18 mouse cellular contexts compared by ENCODE assay signal in genomic region chr1:185469551-185470021, GRCm38 (mm10). TPM values are rescaled to one million over a fixed set of nuclear protein-coding genes. Genes with fewer than 3 reads are reported as not detected.
A peak's percentile ranks its signal among the peaks of the same experiment; 100 is the strongest.
DNase-seq lines count a peak whose midpoint lies in the region; ATAC-seq and TF ChIP-seq lines count a peak whose summit lies in the region.
"Had no signal": no experiment of that assay in that cellular context is flagged by ENCODE, and none has a peak within 500 bp of the region (broad histone marks: within the 10 kb centered on the region; RNA-seq: fewer than 3 reads in every experiment).

No protein-coding gene starts in this region.

- H3K36me3 ChIP-seq in heart, embryonic 10.5 days: no peaks in the 10 kb centered on the region
- H3K36me3 ChIP-seq in heart, adult 2 months (ENCODE audit: control insufficient read depth, insufficient read depth, low read length): no peaks in the 10 kb centered on the region
- H3K36me3 ChIP-seq in MEL (ENCODE audit: control insufficient read depth in 1 of 2, insufficient read depth in 2 of 2, low read length in 2 of 2): peaks cover 2 to 39% of the 10 kb centered on the region in 2 experiments; a peak in 3 of 4 replicates
- no peaks in the 10 kb centered on the region for H3K36me3 ChIP-seq in intestine, embryonic 16.5 days (ENCODE audit: control insufficient read depth, insufficient read depth, low read length)
- H3K36me3 ChIP-seq in liver, embryonic 16.5 days (ENCODE audit: control insufficient read depth, insufficient read depth): peaks cover 27% of the 10 kb centered on the region
- H3K36me3 ChIP-seq: limb, embryonic 13.5 days had no signal

- no peaks in the 10 kb centered on the region for H3K79me2 ChIP-seq in heart, adult 2 months (replicated peaks; ENCODE audit: control insufficient read depth, insufficient read depth, low read length)
- H3K79me2 ChIP-seq in MEL (ENCODE audit: control insufficient read depth, insufficient read depth, low read length, poor library complexity): no peaks in the 10 kb centered on the region

- WGBS in heart, embryonic 10.5 days: 33% methylated on average over 8 of the region's 8 CpGs
- 45% methylated on average over 8 of the region's 8 CpGs for WGBS in heart, adult 2 months
- 65% methylated on average over 8 of the region's 8 CpGs for WGBS in intestine, embryonic 16.5 days
- WGBS in liver, embryonic 16.5 days (ENCODE audit: insufficient replicate concordance): 17% methylated on average over 8 of the region's 8 CpGs

- TF ChIP-seq RAD21 in MEL (IDR thresholded peaks at IDR 0.05; ENCODE audit: low read depth, low read length): no peak

- TF ChIP-seq POLR2A in heart, adult 2 months (IDR thresholded peaks at IDR 0.05; ENCODE audit: insufficient read depth, low read depth, low read length): no peak
- TF ChIP-seq POLR2A in MEL (IDR thresholded peaks at IDR 0.05; ENCODE audit: control insufficient read depth in 1 of 2, insufficient read depth in 1 of 2, low read depth in 1 of 2, low read length in 2 of 2, poor library complexity in 1 of 2): no peak

- peak; percentile 87 for ATAC-seq in intestine, embryonic 16.5 days
- ATAC-seq in liver, embryonic 16.5 days (ENCODE audit: low read depth): peak; percentile 73
- ATAC-seq: forebrain, embryonic 15.5 days; hindbrain, embryonic 16.5 days had no signal

- no peak for TF ChIP-seq CTCF in heart, adult 2 months (IDR thresholded peaks at IDR 0.05)
- no peak for TF ChIP-seq CTCF in MEL (IDR thresholded peaks at IDR 0.05 in 2 of 3, conservative IDR thresholded peaks at IDR 0.05 in 1 of 3; ENCODE audit: control insufficient read depth in 1 of 3, insufficient read depth in 1 of 3, low read depth in 2 of 3, low read length in 3 of 3, poor library complexity in 1 of 3, severe bottlenecking in 1 of 3)

- TF ChIP-seq EP300 in heart, adult 2 months (IDR thresholded peaks at IDR 0.05; ENCODE audit: insufficient read depth, low read depth, low read length): no peak
- peak; percentile 65 to 84 for TF ChIP-seq EP300 in MEL (IDR thresholded peaks at IDR 0.05; ENCODE audit: low read depth in 1 of 2, low read length in 2 of 2)

- peak overlapping the region; percentile 77 for H3K27ac ChIP-seq in heart, embryonic 10.5 days
- no peak overlapping the region for H3K27ac ChIP-seq in heart, adult 2 months
- H3K27ac ChIP-seq in MEL (ENCODE audit: control insufficient read depth, low read depth, low read length): peak overlapping the region; percentile 93
- peak overlapping the region; percentile 20; the same call in 1 of the 2 replicates for H3K27ac ChIP-seq in intestine, embryonic 16.5 days (ENCODE audit: low read length)
- H3K27ac ChIP-seq in liver, embryonic 16.5 days (ENCODE audit: low read length): peak overlapping the region; percentile 99
- H3K27ac ChIP-seq: forebrain, embryonic 15.5 days; kidney, postnatal 0 days; limb, embryonic 13.5 days had no signal

- H3K4me1 ChIP-seq in heart, embryonic 10.5 days: peaks cover 35% of the 10 kb centered on the region
- no peaks in the 10 kb centered on the region for H3K4me1 ChIP-seq in heart, adult 2 months (ENCODE audit: control insufficient read depth, insufficient read depth, low read length)
- H3K4me1 ChIP-seq in MEL (ENCODE audit: control insufficient read depth in 1 of 2, insufficient read depth in 2 of 2, low read length in 2 of 2): peaks cover 16 to 46% of the 10 kb centered on the region in 2 experiments
- H3K4me1 ChIP-seq in intestine, embryonic 16.5 days (ENCODE audit: control insufficient read depth, insufficient read depth, low read length): no peaks in the 10 kb centered on the region
- peaks cover 80% of the 10 kb centered on the region for H3K4me1 ChIP-seq in liver, embryonic 16.5 days (ENCODE audit: control insufficient read depth, low read depth, low read length)
- H3K4me1 ChIP-seq: forebrain, embryonic 15.5 days had no signal

- H3K27me3 ChIP-seq in heart, embryonic 10.5 days (ENCODE audit: insufficient read depth, poor library complexity, severe bottlenecking): no peaks in the 10 kb centered on the region
- H3K27me3 ChIP-seq in heart, adult 2 months (ENCODE audit: control insufficient read depth, insufficient read depth, low read length): no peaks in the 10 kb centered on the region
- H3K27me3 ChIP-seq in MEL (ENCODE audit: control insufficient read depth in 1 of 2, insufficient read depth in 2 of 2, low read length in 2 of 2): no peaks in the 10 kb centered on the region
- H3K27me3 ChIP-seq in intestine, embryonic 16.5 days (replicated peaks; ENCODE audit: control insufficient read depth, insufficient read depth, low read length): no peaks in the 10 kb centered on the region
- H3K27me3 ChIP-seq in liver, embryonic 16.5 days (ENCODE audit: control insufficient read depth, insufficient read depth, low read depth, low read length): no peaks in the 10 kb centered on the region
- H3K27me3 ChIP-seq: forebrain, embryonic 15.5 days; limb, embryonic 13.5 days had no signal

- H3K9ac ChIP-seq in heart, adult 2 months (ENCODE audit: low read depth, low read length): no peak overlapping the region
- H3K9ac ChIP-seq in MEL (ENCODE audit: control insufficient read depth, low read depth, low read length, poor library complexity, severe bottlenecking): peak overlapping the region; percentile 51
- no peak overlapping the region for H3K9ac ChIP-seq in intestine, embryonic 16.5 days (ENCODE audit: low read depth, low read length)
- peak overlapping the region; percentile 59 for H3K9ac ChIP-seq in liver, embryonic 16.5 days (ENCODE audit: low read depth, low read length)
- H3K9ac ChIP-seq: forebrain, embryonic 15.5 days; limb, embryonic 13.5 days had no signal

- H3K4me2 ChIP-seq in intestine, embryonic 16.5 days (ENCODE audit: low read depth, low read length): no peak overlapping the region
- H3K4me2 ChIP-seq in liver, embryonic 16.5 days (ENCODE audit: low read depth, low read length): peak overlapping the region; percentile 63
- H3K4me2 ChIP-seq: forebrain, embryonic 15.5 days; limb, embryonic 13.5 days had no signal

- DNase-seq in heart, embryonic 10.5 days (ENCODE audit: low spot score): peak; percentile 88
- DNase-seq in heart, adult 2 months: no peak
- DNase-seq in MEL (ENCODE audit: low read depth, low spot score): peak; percentile 86
- DNase-seq in left cerebral cortex, adult 11 months (ENCODE audit: low spot score): no peak
- no peak for DNase-seq in layer of hippocampus, postnatal 25 days (ENCODE audit: extremely low spot score in 1 of 2, low spot score in 1 of 2)
- DNase-seq in thymus, postnatal 0 days (ENCODE audit: low spot score): no peak
- DNase-seq: cerebellum, adult 9-11 months; gastrocnemius, postnatal 14 days; heart, postnatal 10 days; layer of hippocampus, adult 9-11 months; right cerebral cortex, postnatal 14 days had no signal

- no peaks in the 10 kb centered on the region for H3K9me3 ChIP-seq in heart, embryonic 10.5 days
- H3K9me3 ChIP-seq in MEL (replicated peaks; ENCODE audit: insufficient read depth, low read length): no peaks in the 10 kb centered on the region
- H3K9me3 ChIP-seq in intestine, embryonic 16.5 days (ENCODE audit: control insufficient read depth, low read length): no peaks in the 10 kb centered on the region
- no peaks in the 10 kb centered on the region for H3K9me3 ChIP-seq in liver, embryonic 16.5 days (replicated peaks; ENCODE audit: control insufficient read depth, low read length)
- H3K9me3 ChIP-seq: forebrain, embryonic 15.5 days; limb, embryonic 13.5 days had no signal

- H3K4me3 ChIP-seq in heart, embryonic 10.5 days: no peak overlapping the region
- H3K4me3 ChIP-seq in heart, adult 2 months: no peak overlapping the region
- peak overlapping the region; percentile 19 to 37 for H3K4me3 ChIP-seq in MEL (ENCODE audit: control insufficient read depth in 1 of 2, insufficient read depth in 1 of 2, low read depth in 2 of 2, low read length in 2 of 2)
- no peak overlapping the region for H3K4me3 ChIP-seq in intestine, embryonic 16.5 days (ENCODE audit: low read length)
- peak overlapping the region; percentile 31 for H3K4me3 ChIP-seq in liver, embryonic 16.5 days (ENCODE audit: low read depth, low read length)
- H3K4me3 ChIP-seq: forebrain, embryonic 15.5 days; limb, embryonic 13.5 days had no signal

- intact Hi-C loops in heart, adult 2 months (cut with DNase I): no loop called here

TF ChIP-seq in MEL, 35 proteins besides CTCF, POLR2A, EP300 and RAD21 (continues in another document):
- TF ChIP-seq MYC (IDR thresholded peaks at IDR 0.05; ENCODE audit: low read depth, low read length): peak; percentile 31; the same call in 1 of the 2 replicates
- TF ChIP-seq POLR2AphosphoS5 (IDR thresholded peaks at IDR 0.05; ENCODE audit: borderline replicate concordance, low read depth, low read length): no peak
- TF ChIP-seq ZNF384 (IDR thresholded peaks at IDR 0.05; ENCODE audit: low read depth, low read length): no peak
- 0 out of 2 replicates have a peak, but pooled peaks have one; percentile 29 for TF ChIP-seq ELF1 (IDR thresholded peaks at IDR 0.05; ENCODE audit: low read depth, low read length)
- peak; percentile 90 for TF ChIP-seq GATA1 (IDR thresholded peaks at IDR 0.05; ENCODE audit: low read depth, low read length)
- no peak; the same call in none of the 2 replicates for TF ChIP-seq ZMIZ1 (IDR thresholded peaks at IDR 0.05; ENCODE audit: low read depth, low read length)
- peak; percentile 33; the same call in 1 of the 2 replicates for TF ChIP-seq RCOR1 (IDR thresholded peaks at IDR 0.05; ENCODE audit: low read depth, low read length)
- TF ChIP-seq GABPA (IDR thresholded peaks at IDR 0.05; ENCODE audit: low read depth, low read length): no peak
- peak; percentile 70 for TF ChIP-seq MXI1 (IDR thresholded peaks at IDR 0.05; ENCODE audit: low read depth, low read length)
- no peak for TF ChIP-seq ZC3H11A (IDR thresholded peaks at IDR 0.05; ENCODE audit: low read depth, low read length)
- TF ChIP-seq JUND (IDR thresholded peaks at IDR 0.05; ENCODE audit: low read depth, low read length): no peak
- 0 out of 2 replicates have a peak, but pooled peaks have one; percentile 35 for TF ChIP-seq HCFC1 (IDR thresholded peaks at IDR 0.05; ENCODE audit: low read depth, low read length)
- TF ChIP-seq SIN3A (IDR thresholded peaks at IDR 0.05; ENCODE audit: low read length): peak; percentile 53; the same call in 1 of the 2 replicates

RNA-seq across cellular contexts. Expression of gene Slc30a10, which starts 14.9 kb away (rescaled TPM):
- 3.5 and 3.9 TPM in 2 replicates for polyA plus RNA-seq in heart, embryonic 10.5 days (2016; fragmentation: Nextera tagmentation; extraction: Ambion mirVana)
- total RNA-seq in heart, adult 2 months (2021): not detected
- 0.03 TPM in 1 of 2 replicates, not detected in the other for polyA plus RNA-seq in heart, adult 2 months (2012; rRNA removed)
- 2.1 and 3.9 TPM in 2 replicates for total RNA-seq in MEL (2012; rRNA removed)
- polyA plus RNA-seq in MEL (2012; ENCODE audit: insufficient read depth in 1 of 2, insufficient read length in 2 of 2, low read depth in 1 of 2, low replicate concordance in 2 of 2, missing spikeins in 1 of 2): 1 to 10 TPM in 1 of 2 experiments, not detected in 1; 7.9 TPM
- 3.0 and 3.7 TPM in 2 replicates for polyA plus RNA-seq in intestine, embryonic 16.5 days (2015; fragmentation: Nextera tagmentation; extraction: Ambion mirVana)
- 13.0 and 15.6 TPM in 2 replicates for polyA plus RNA-seq in liver, embryonic 16.5 days (2015; fragmentation: Nextera tagmentation; extraction: Ambion mirVana)
- 10 to 100 TPM in 1 of 2 experiments, 1 to 10 TPM in 1; 9.5 to 10.6 TPM for total RNA-seq in layer of hippocampus, postnatal 25 days (2021)
- polyA plus RNA-seq in thymus, postnatal 0 days (2015; fragmentation: Nextera tagmentation; extraction: Ambion mirVana): 0.03 and 0.04 TPM in 2 replicates
- total RNA-seq: heart, postnatal 10 days; monocyte, adult 5-6 weeks had no signal

Comparison
In these comparisons a context has a peak if more than half of its experiments do, and no peak if none do; other contexts are left out.
1. DNase-seq: peak in heart, embryonic 10.5 days (single experiment) and MEL (single experiment); none in heart, adult 2 months (0 of 2), left cerebral cortex, adult 11 months (single experiment), layer of hippocampus, postnatal 25 days (0 of 2) and thymus, postnatal 0 days (single experiment).
2. H3K4me3 ChIP-seq: peak in MEL (2 of 2) and liver, embryonic 16.5 days (single experiment); none in heart, embryonic 10.5 days (single experiment), heart, adult 2 months (single experiment) and intestine, embryonic 16.5 days (single experiment).
3. H3K9ac ChIP-seq: peak in MEL (single experiment) and liver, embryonic 16.5 days (single experiment); none in heart, adult 2 months (single experiment) and intestine, embryonic 16.5 days (single experiment).